ENCODE assay signal across 15 mouse cellular contexts in the genomic region with DNA sequence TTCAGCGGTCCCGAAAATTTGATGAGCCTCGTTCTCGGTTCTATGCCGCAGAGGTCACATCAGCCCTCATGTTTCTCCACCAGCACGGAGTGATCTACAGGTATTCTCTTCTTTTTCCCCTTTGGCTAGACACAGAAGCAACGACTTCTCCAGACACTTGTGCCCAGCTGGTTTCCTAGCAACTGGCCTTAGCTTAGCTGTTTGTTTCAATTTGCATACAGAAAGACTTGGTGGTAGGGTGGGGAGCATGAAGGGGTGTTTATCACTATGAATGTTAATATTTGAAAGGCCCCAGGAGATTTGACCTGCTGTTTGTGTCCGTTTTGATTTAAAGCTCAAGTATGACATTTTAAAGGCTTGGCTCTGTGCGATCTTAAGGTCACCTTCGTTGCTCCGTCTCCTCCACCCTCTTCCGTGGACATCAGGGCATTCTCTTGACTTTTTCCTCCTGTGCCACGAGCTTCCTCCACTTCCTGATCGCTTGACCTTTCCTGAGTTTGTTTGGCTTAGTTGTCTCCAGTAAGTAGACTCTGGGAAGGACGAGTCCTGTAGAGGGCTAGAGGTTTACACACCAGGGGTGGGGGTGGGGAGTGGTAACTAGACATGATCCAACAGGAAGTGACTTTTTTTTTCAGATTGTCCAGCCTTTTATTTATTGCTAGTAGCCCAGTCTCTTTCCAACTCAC. TPM values are rescaled to one million over a fixed set of nuclear protein-coding genes. Genes with fewer than 3 reads are reported as not detected.
A peak's percentile ranks its signal among the peaks of the same experiment; 100 is the strongest.
DNase-seq lines count a peak whose midpoint lies in the region; ATAC-seq and TF ChIP-seq lines count a peak whose summit lies in the region.
"Had no signal": no experiment of that assay in that cellular context is flagged by ENCODE, and none has a peak within 500 bp of the region (broad histone marks: within the 10 kb centered on the region; RNA-seq: fewer than 3 reads in every experiment).

No protein-coding gene starts in this region.

- H3K36me3 ChIP-seq in lung, postnatal 0 days (ENCODE audit: insufficient read depth, low read length) = no peaks in the 10 kb centered on the region
- H3K36me3 ChIP-seq: limb, embryonic 12.5 days had no signal

- H3K27me3 ChIP-seq in lung, postnatal 0 days (replicated peaks; ENCODE audit: insufficient read depth, low read length) = no peaks in the 10 kb centered on the region
- H3K27me3 ChIP-seq: limb, embryonic 12.5 days had no signal

- H3K9me3 ChIP-seq in lung, postnatal 0 days (ENCODE audit: low read length) = no peaks in the 10 kb centered on the region
- H3K9me3 ChIP-seq: limb, embryonic 12.5 days had no signal

- ATAC-seq in lung, postnatal 0 days = peak; percentile 89
- ATAC-seq in CD4-positive, CD25-positive, alpha-beta regulatory T cell, adult 4 months = no peak

- no peak overlapping the region for H3K27ac ChIP-seq in lung, postnatal 0 days (ENCODE audit: low read length)
- H3K27ac ChIP-seq: limb, embryonic 12.5 days had no signal

- 49% methylated on average over 15 of the region's 15 CpGs for WGBS in lung, postnatal 0 days

- peak; percentile 48 for DNase-seq in adrenal gland, adult 2 months
- no peak for DNase-seq in adrenal gland, adult 18-20 months (ENCODE audit: low spot score in 2 of 2)
- DNase-seq in ZHBTc4 (ENCODE audit: low read depth, low spot score) = peak; percentile 32
- peak; percentile 64 for DNase-seq in kidney, adult 9 months
- DNase-seq in lung, postnatal 0 days (ENCODE audit: low spot score) = peak; percentile 67
- DNase-seq in ovary, postnatal 36 days (ENCODE audit: low spot score) = no peak
- DNase-seq in embryo, embryonic 11 days = no peak
- DNase-seq: cerebellum, postnatal 10 days; retina, postnatal 1 day had no signal

- H3K4me2 ChIP-seq in lung, postnatal 0 days (replicated peaks; ENCODE audit: low read depth, low read length) = no peak overlapping the region
- H3K4me2 ChIP-seq: limb, embryonic 12.5 days had no signal

- peaks cover 11% of the 10 kb centered on the region for H3K4me1 ChIP-seq in lung, postnatal 0 days (ENCODE audit: insufficient read depth, low read depth, low read length)

- peak; percentile 91 for TF ChIP-seq EP300 in lung, postnatal 0 days (IDR thresholded peaks at IDR 0.05)

- no peak overlapping the region for H3K4me3 ChIP-seq in lung, postnatal 0 days (ENCODE audit: low read depth, low read length)
- H3K4me3 ChIP-seq: limb, embryonic 12.5 days had no signal

- TF ChIP-seq CTCF in lung, postnatal 0 days (IDR thresholded peaks at IDR 0.05) = peak; percentile 25; the same call in 1 of the 2 replicates

- H3K9ac ChIP-seq in lung, postnatal 0 days (replicated peaks; ENCODE audit: low read depth) = no peak overlapping the region
- H3K9ac ChIP-seq: limb, embryonic 12.5 days had no signal

RNA-seq across cellular contexts. Expression of a gene that starts 54.3 kb away (rescaled TPM):
- total RNA-seq in adrenal gland, adult 2 months (2021) = not detected
- 0.19 TPM in 1 of 2 replicates, not detected in the other for polyA plus RNA-seq in adrenal gland, adult 2 months (2012; rRNA removed)
- under 1 TPM in 1 of 2 experiments, not detected in 1; 0.19 TPM for total RNA-seq in adrenal gland, adult 18-20 months (2021)
- polyA plus RNA-seq in lung, postnatal 0 days (2015; fragmentation: Nextera tagmentation; extraction: Ambion mirVana) = 0.30 and 0.54 TPM in 2 replicates
- under 1 TPM; 0.41 to 0.90 TPM for polyA plus RNA-seq in CD4-positive, CD25-positive, alpha-beta regulatory T cell, adult 4 months (2017; shearing (Covaris generic))
- total RNA-seq: heart, adult 8-10 months; layer of hippocampus, postnatal 10 days; megakaryocyte, adult 5-6 weeks; MEL had no signal

Comparison
In these comparisons a context has a peak if more than half of its experiments do, and no peak if none do; other contexts are left out.
1. DNase-seq: peak in adrenal gland, adult 2 months (single experiment), ZHBTc4 (single experiment), kidney, adult 9 months (single experiment) and lung, postnatal 0 days (single experiment); none in adrenal gland, adult 18-20 months (0 of 2), ovary, postnatal 36 days (single experiment) and embryo, embryonic 11 days (single experiment).